Mouse (Mus musculus): ENCODE measurements at regions not wholly inside any gene's neighbourhood (a gene's known extent, or its start where the extent isn't known, plus 50 kb on each side); places are given as distances from the start of the nearest gene placed in this dataset.

GRCm38 (mm10) chr2:84186126-84186701 lies 195.9 kb downstream of the Gm13691 start:
- no peak overlapping the region for H3K4me3 ChIP-seq
- no peaks in the 10 kb centered on the region for H3K36me3 ChIP-seq
- H3K27me3 ChIP-seq (ENCODE audit: insufficient read depth, poor library complexity, severe bottlenecking) = no peaks in the 10 kb centered on the region
- peak; percentile 31 for DNase-seq (ENCODE audit: low spot score)
- H3K27ac ChIP-seq = no peak overlapping the region; the same call in 1 of the 2 replicates
- peaks cover 4% of the 10 kb centered on the region; the same call in 1 of the 2 replicates for H3K4me1 ChIP-seq (replicated peaks)
- no peaks in the 10 kb centered on the region for H3K9me3 ChIP-seq
- 60% methylated on average over 9 of the region's 9 CpGs for WGBS

- no peak overlapping the region for H3K4me3 ChIP-seq
- WGBS = 93% methylated on average over 4 of the region's 4 CpGs
- no peaks in the 10 kb centered on the region for H3K27me3 ChIP-seq (ENCODE audit: insufficient read depth, poor library complexity, severe bottlenecking)
- no peak overlapping the region for H3K27ac ChIP-seq
- no peak for DNase-seq (ENCODE audit: low spot score)
- no peaks in the 10 kb centered on the region for H3K36me3 ChIP-seq
- peaks cover 4% of the 10 kb centered on the region; the same call in 1 of the 2 replicates for H3K4me1 ChIP-seq (replicated peaks)
- no peaks in the 10 kb centered on the region for H3K9me3 ChIP-seq
These were observed 197.1 kb downstream of the Gm13691 start for GRCm38 (mm10) chr2:84187456-84187855.

- H3K9me3 ChIP-seq = no peaks in the 10 kb centered on the region
- H3K27me3 ChIP-seq (ENCODE audit: insufficient read depth, poor library complexity, severe bottlenecking) = no peaks in the 10 kb centered on the region
- peaks cover 4% of the 10 kb centered on the region; the same call in 1 of the 2 replicates for H3K4me1 ChIP-seq (replicated peaks)
- DNase-seq (ENCODE audit: low spot score) = no peak
- H3K36me3 ChIP-seq = no peaks in the 10 kb centered on the region
- WGBS = 84% methylated on average over 3 of the region's 3 CpGs
- no peak overlapping the region for H3K4me3 ChIP-seq
- H3K27ac ChIP-seq = no peak overlapping the region
These were observed 198.9 kb downstream of the Gm13691 start for GRCm38 (mm10) chr2:84189302-84189701.

- no peak overlapping the region for H3K27ac ChIP-seq
- DNase-seq (ENCODE audit: low spot score) = no peak
- no peak overlapping the region for H3K4me3 ChIP-seq
- H3K9me3 ChIP-seq = no peaks in the 10 kb centered on the region
- H3K36me3 ChIP-seq = no peaks in the 10 kb centered on the region
- no peaks in the 10 kb centered on the region for H3K27me3 ChIP-seq (ENCODE audit: insufficient read depth, poor library complexity, severe bottlenecking)
- no peaks in the 10 kb centered on the region for H3K4me1 ChIP-seq (replicated peaks)
- WGBS = 85% methylated on average over 1 of the region's 1 CpGs
These were observed 208.1 kb downstream of the Calcrl start for GRCm38 (mm10) chr2:84217116-84217515.

- no peak overlapping the region for H3K27ac ChIP-seq
- no peak for DNase-seq (ENCODE audit: low spot score)
- no peaks in the 10 kb centered on the region for H3K4me1 ChIP-seq (replicated peaks)
- no peaks in the 10 kb centered on the region for H3K36me3 ChIP-seq
- H3K27me3 ChIP-seq (ENCODE audit: insufficient read depth, poor library complexity, severe bottlenecking) = no peaks in the 10 kb centered on the region
- no peak overlapping the region for H3K4me3 ChIP-seq
- H3K9me3 ChIP-seq = no peaks in the 10 kb centered on the region
- WGBS = 89% methylated on average over 1 of the region's 1 CpGs
These were observed 203.2 kb downstream of the Calcrl start for GRCm38 (mm10) chr2:84222049-84222448.

- Histone ChIP-seq H3K4me1 (replicated peaks) (no peaks in the 10 kb centered on the region), H3K27ac (no peak overlapping the region), H3K4me3 (no peak overlapping the region), H3K9me3 (no peaks in the 10 kb centered on the region), H3K27me3 (ENCODE audit: insufficient read depth, poor library complexity, severe bottlenecking) (no peaks in the 10 kb centered on the region), H3K36me3 (no peaks in the 10 kb centered on the region)
- DNase-seq (ENCODE audit: low spot score) = no peak
- 80% methylated on average over 3 of the region's 3 CpGs for WGBS
These were observed 195.4 kb downstream of the Calcrl start for GRCm38 (mm10) chr2:84229777-84230176.

- DNase-seq (ENCODE audit: low spot score) = no peak
- 77% methylated on average over 4 of the region's 4 CpGs for WGBS
These were observed 189.6 kb downstream of the Calcrl start for GRCm38 (mm10) chr2:84235641-84236040.

GRCm38 (mm10) chr2:84241244-84241643 lies 184.0 kb downstream of the Calcrl start:
- Histone ChIP-seq H3K4me3 (no peak overlapping the region), H3K27me3 (ENCODE audit: insufficient read depth, poor library complexity, severe bottlenecking) (no peaks in the 10 kb centered on the region), H3K36me3 (no peaks in the 10 kb centered on the region), H3K9me3 (no peaks in the 10 kb centered on the region), H3K4me1 (replicated peaks) (peaks cover 2% of the 10 kb centered on the region; the same call in 1 of the 2 replicates), H3K27ac (no peak overlapping the region)
- DNase-seq (ENCODE audit: low spot score) = no peak
- WGBS = 53% methylated on average over 4 of the region's 4 CpGs

More at GRCm38 (mm10) chr2:84235641-84236040, 189.6 kb downstream of the Calcrl start:
- Histone ChIP-seq H3K27ac (no peak overlapping the region), H3K4me1 (replicated peaks) (0 out of 2 replicates have a peak, but pooled peaks cover 3% of the 10 kb centered on the region), H3K27me3 (ENCODE audit: insufficient read depth, poor library complexity, severe bottlenecking) (no peaks in the 10 kb centered on the region), H3K36me3 (no peaks in the 10 kb centered on the region), H3K9me3 (no peaks in the 10 kb centered on the region), H3K4me3 (no peak overlapping the region)

- H3K9me3 ChIP-seq = no peaks in the 10 kb centered on the region
- H3K36me3 ChIP-seq = no peaks in the 10 kb centered on the region
- no peak overlapping the region for H3K4me3 ChIP-seq
- DNase-seq (ENCODE audit: low spot score) = no peak
- 64% methylated on average over 1 of the region's 1 CpGs for WGBS
- no peaks in the 10 kb centered on the region; the same call in 1 of the 2 replicates for H3K4me1 ChIP-seq (replicated peaks)
- no peak overlapping the region for H3K27ac ChIP-seq
- no peaks in the 10 kb centered on the region for H3K27me3 ChIP-seq (ENCODE audit: insufficient read depth, poor library complexity, severe bottlenecking)
These were observed 183.2 kb downstream of the Calcrl start for GRCm38 (mm10) chr2:84241986-84242385.

- DNase-seq (ENCODE audit: low spot score) = no peak
- no peaks in the 10 kb centered on the region for H3K27me3 ChIP-seq (ENCODE audit: insufficient read depth, poor library complexity, severe bottlenecking)
- H3K27ac ChIP-seq = no peak overlapping the region
- H3K9me3 ChIP-seq = no peaks in the 10 kb centered on the region
- H3K36me3 ChIP-seq = no peaks in the 10 kb centered on the region
- no peaks in the 10 kb centered on the region; the same call in 1 of the 2 replicates for H3K4me1 ChIP-seq (replicated peaks)
- no peak overlapping the region for H3K4me3 ChIP-seq
- WGBS = 84% methylated on average over 2 of the region's 2 CpGs
These were observed 179.3 kb downstream of the Calcrl start for GRCm38 (mm10) chr2:84245900-84246299.

- Histone ChIP-seq H3K27ac (no peak overlapping the region), H3K36me3 (no peaks in the 10 kb centered on the region), H3K27me3 (ENCODE audit: insufficient read depth, poor library complexity, severe bottlenecking) (no peaks in the 10 kb centered on the region), H3K4me1 (replicated peaks) (no peaks in the 10 kb centered on the region; the same call in 1 of the 2 replicates), H3K4me3 (no peak overlapping the region), H3K9me3 (no peaks in the 10 kb centered on the region)
- DNase-seq (ENCODE audit: low spot score) = no peak
- WGBS = 70% methylated on average over 2 of the region's 2 CpGs
These were observed 178.6 kb downstream of the Calcrl start for GRCm38 (mm10) chr2:84246562-84246961.

- H3K36me3 ChIP-seq = no peaks in the 10 kb centered on the region
- H3K9me3 ChIP-seq = no peaks in the 10 kb centered on the region
- WGBS = 88% methylated on average over 3 of the region's 3 CpGs
- no peak overlapping the region for H3K4me3 ChIP-seq
- no peaks in the 10 kb centered on the region for H3K27me3 ChIP-seq (ENCODE audit: insufficient read depth, poor library complexity, severe bottlenecking)
- H3K4me1 ChIP-seq (replicated peaks) = no peaks in the 10 kb centered on the region
- no peak overlapping the region for H3K27ac ChIP-seq
- DNase-seq (ENCODE audit: low spot score) = no peak
These were observed 177.0 kb downstream of the Calcrl start for GRCm38 (mm10) chr2:84248169-84248568.

- no peak for DNase-seq (ENCODE audit: low spot score)
- no peak overlapping the region for H3K27ac ChIP-seq
- H3K36me3 ChIP-seq = no peaks in the 10 kb centered on the region
- no peaks in the 10 kb centered on the region for H3K27me3 ChIP-seq (ENCODE audit: insufficient read depth, poor library complexity, severe bottlenecking)
- no peaks in the 10 kb centered on the region for H3K4me1 ChIP-seq (replicated peaks)
- 69% methylated on average over 3 of the region's 3 CpGs for WGBS
- H3K9me3 ChIP-seq = no peaks in the 10 kb centered on the region
- H3K4me3 ChIP-seq = no peak overlapping the region
These were observed 175.3 kb downstream of the Calcrl start for GRCm38 (mm10) chr2:84249871-84250270.

- Histone ChIP-seq H3K36me3 (no peaks in the 10 kb centered on the region), H3K27me3 (ENCODE audit: insufficient read depth, poor library complexity, severe bottlenecking) (no peaks in the 10 kb centered on the region), H3K27ac (no peak overlapping the region), H3K4me1 (replicated peaks) (no peaks in the 10 kb centered on the region), H3K4me3 (no peak overlapping the region), H3K9me3 (no peaks in the 10 kb centered on the region)
- 97% methylated on average over 1 of the region's 1 CpGs for WGBS
- no peak for DNase-seq (ENCODE audit: low spot score)
These were observed 173.1 kb downstream of the Calcrl start for GRCm38 (mm10) chr2:84252076-84252475.

Measured in hindbrain, embryonic 10.5 days (tissue).